Mouse (Mus musculus) midbrain, embryonic 14.5 days (tissue): ENCODE measurements around the gene Tenm3. TPM values are rescaled to one million over a fixed set of nuclear protein-coding genes. Genes with fewer than 3 reads are reported as not detected.

Experiments used
- ATAC-seq: fragments of 200-750 bp; cut with Nextera tagmentation; 2 replicates; pipeline ENCODE4 v1.8.0; 2017; ENCODE audit warnings: moderate number of reproducible peaks, moderate library complexity; ENCODE audit not compliant: low FRiP score, low TSS enrichment
- DNase-seq: peaks from one replicate; pipeline ENCODE4 v3.0.0-alpha.2; 2015
- H3K27ac ChIP-seq: fragments of 300-500 bp; sonication (generic); replicated peaks from 2 replicates; pipeline ENCODE4 v1.5.1; 2014; ENCODE audit warnings: mild to moderate bottlenecking, low read depth, low read length, moderate library complexity
- H3K27me3 ChIP-seq: fragments of 300-500 bp; sonication (generic); 2 replicates; pipeline ENCODE4 v1.6.1; 2014; ENCODE audit warnings: low read length, control low read depth, mixed read lengths; ENCODE audit not compliant: control insufficient read depth, insufficient read depth
- H3K36me3 ChIP-seq: fragments of 300-500 bp; sonication (generic); 2 replicates; pipeline ENCODE4 v1.6.1; 2014; ENCODE audit warnings: low read length, control low read depth; ENCODE audit not compliant: control insufficient read depth, insufficient read depth
- H3K4me1 ChIP-seq: fragments of 300-500 bp; sonication (generic); 2 replicates; pipeline ENCODE4 v1.6.1; 2014; ENCODE audit warnings: mild to moderate bottlenecking, antibody characterized with exemption, low read length, control low read depth; ENCODE audit not compliant: control insufficient read depth, insufficient read depth
- H3K4me2 ChIP-seq: fragments of 300-500 bp; sonication (generic); 2 replicates; pipeline ENCODE4 v1.6.1; 2014; ENCODE audit warnings: mild to moderate bottlenecking, low read length, moderate library complexity
- H3K4me3 ChIP-seq: fragments of 300-500 bp; sonication (generic); replicated peaks from 2 replicates; pipeline ENCODE4 v1.5.1; 2014; ENCODE audit warnings: low read depth, low read length
- H3K9ac ChIP-seq: fragments of 300-500 bp; sonication (generic); replicated peaks from 2 replicates; pipeline ENCODE4 v1.6.1; 2014; ENCODE audit warnings: mild to moderate bottlenecking, low read length, moderate library complexity
- H3K9me3 ChIP-seq: fragments of 300-500 bp; sonication (generic); 2 replicates; pipeline ENCODE4 v1.6.1; 2016; ENCODE audit warnings: low read length, control low read depth, mixed read lengths; ENCODE audit not compliant: control insufficient read depth
- WGBS: fragments of 180-500 bp; shearing (Covaris S2); extraction: QIAGEN DNeasy Blood & Tissue Kit; methylation state at CpG from one replicate; pipeline ENCODE4 v1.1.7; 2014; 5-methylcytosine and 5-hydroxymethylcytosine counted together
- polyA plus RNA-seq: library from polyadenylated mRNA; unstranded; fragments of >200 nt; fragmentation: Nextera tagmentation; extraction: Ambion mirVana; gene quantifications from 2 replicates; pipeline ENCODE4 v1.2.1, GENCODE M21; 2014

The Tenm3 gene
- polyA plus RNA-seq, 1 experiment from 2014 or later: 61.6 TPM

GRCm38 (mm10) chr8:48844961-48845360, 1.2 kb upstream of the Tenm3 start:
- ATAC-seq (no peak), DNase-seq (no peak)
- peaks cover 20% of the 10 kb centered on the region for H3K4me1 ChIP-seq
- H3K36me3 ChIP-seq: no peaks in the 10 kb centered on the region
- H3K4me2 ChIP-seq: peak overlapping the region; percentile 93
- peaks cover 22% of the 10 kb centered on the region; the same call in 1 of the 2 replicates for H3K27me3 ChIP-seq
- H3K27ac ChIP-seq: peak overlapping the region; percentile 92
- no peaks in the 10 kb centered on the region for H3K9me3 ChIP-seq
- H3K9ac ChIP-seq: peak overlapping the region; percentile 77; the same call in 1 of the 2 replicates
- H3K4me3 ChIP-seq: peak overlapping the region; percentile 77
- 5% methylated on average over 12 of the region's 12 CpGs for WGBS

GRCm38 (mm10) chr8:48844370-48844905, 687 bp upstream of the Tenm3 start:
- H3K36me3 ChIP-seq: no peaks in the 10 kb centered on the region
- peak overlapping the region; percentile 77 for H3K9ac ChIP-seq
- ATAC-seq: no peak
- H3K4me2 ChIP-seq: peak overlapping the region; percentile 93
- H3K4me1 ChIP-seq: peaks cover 20% of the 10 kb centered on the region
- peak overlapping the region; percentile 92 for H3K27ac ChIP-seq
- under 1% methylated on average over 14 of the region's 14 CpGs for WGBS
- peaks cover 22% of the 10 kb centered on the region; the same call in 1 of the 2 replicates for H3K27me3 ChIP-seq
- peak; percentile 35 for DNase-seq
- H3K4me3 ChIP-seq: peak overlapping the region; percentile 77
- H3K9me3 ChIP-seq: no peaks in the 10 kb centered on the region

- Histone ChIP-seq H3K4me1 (peaks cover 20% of the 10 kb centered on the region), H3K36me3 (no peaks in the 10 kb centered on the region), H3K27ac (peak overlapping the region; percentile 92), H3K27me3 (peaks cover 22% of the 10 kb centered on the region; the same call in 1 of the 2 replicates), H3K4me2 (peak overlapping the region; percentile 93), H3K9ac (peak overlapping the region; percentile 77), H3K4me3 (peak overlapping the region; percentile 77), H3K9me3 (no peaks in the 10 kb centered on the region)
- ATAC-seq (peak; percentile 83), DNase-seq (peak; percentile 85)
- WGBS: 1% methylated on average over 80 of the region's 93 CpGs
Observed at GRCm38 (mm10) chr8:48842991-48843930, 490 bp downstream of the Tenm3 start.

GRCm38 (mm10) chr8:48842516-48842990, 1.2 kb downstream of the Tenm3 start:
- Histone ChIP-seq H3K4me3 (peak overlapping the region; percentile 77), H3K9me3 (no peaks in the 10 kb centered on the region), H3K27me3 (peaks cover 22% of the 10 kb centered on the region; the same call in 1 of the 2 replicates), H3K4me2 (peak overlapping the region; percentile 93), H3K9ac (peak overlapping the region; percentile 77), H3K27ac (peak overlapping the region; percentile 92), H3K36me3 (no peaks in the 10 kb centered on the region), H3K4me1 (peaks cover 20% of the 10 kb centered on the region)
- WGBS: 2% methylated on average over 11 of the region's 11 CpGs
- DNase-seq (peak; percentile 47), ATAC-seq (peak; percentile 14; the same call in 1 of the 2 replicates)

- WGBS: 5% methylated on average over 4 of the region's 4 CpGs
- Histone ChIP-seq H3K4me2 (peak overlapping the region; percentile 93), H3K9ac (peak overlapping the region; percentile 77; the same call in 1 of the 2 replicates), H3K4me1 (peaks cover 16% of the 10 kb centered on the region), H3K9me3 (no peaks in the 10 kb centered on the region), H3K4me3 (peak overlapping the region; percentile 77), H3K36me3 (no peaks in the 10 kb centered on the region), H3K27me3 (peaks cover 18% of the 10 kb centered on the region; the same call in 1 of the 2 replicates), H3K27ac (peak overlapping the region; percentile 92)
- DNase-seq (peak; percentile 36), ATAC-seq (no peak)
Observed at GRCm38 (mm10) chr8:48842035-48842434, 1.7 kb downstream of the Tenm3 start.

- no peak for DNase-seq
- WGBS: 71% methylated on average over 2 of the region's 2 CpGs
- Histone ChIP-seq H3K9ac (no peak overlapping the region), H3K36me3 (no peaks in the 10 kb centered on the region), H3K27ac (no peak overlapping the region), H3K4me1 (peaks cover 4% of the 10 kb centered on the region; the same call in 1 of the 2 replicates), H3K9me3 (no peaks in the 10 kb centered on the region), H3K4me3 (no peak overlapping the region), H3K27me3 (no peaks in the 10 kb centered on the region), H3K4me2 (peak overlapping the region; percentile 24; the same call in 1 of the 2 replicates)
- ATAC-seq: no peak
Observed at GRCm38 (mm10) chr8:48835745-48836144, 8.0 kb downstream of the Tenm3 start.

- no peak overlapping the region for H3K4me2 ChIP-seq
- H3K27ac ChIP-seq: no peak overlapping the region
- H3K4me1 ChIP-seq: no peaks in the 10 kb centered on the region
- no peaks in the 10 kb centered on the region for H3K27me3 ChIP-seq
- no peak for DNase-seq
- no peak overlapping the region for H3K4me3 ChIP-seq
- H3K9me3 ChIP-seq: no peaks in the 10 kb centered on the region
- WGBS: 67% methylated on average over 9 of the region's 9 CpGs
- ATAC-seq: no peak
- no peaks in the 10 kb centered on the region for H3K36me3 ChIP-seq
- no peak overlapping the region for H3K9ac ChIP-seq
Observed at GRCm38 (mm10) chr8:48827454-48827853, 16.3 kb downstream of the Tenm3 start.

GRCm38 (mm10) chr8:48825666-48826065, 18.1 kb downstream of the Tenm3 start:
- H3K27me3 ChIP-seq: no peaks in the 10 kb centered on the region
- H3K4me1 ChIP-seq: no peaks in the 10 kb centered on the region
- 93% methylated on average over 7 of the region's 7 CpGs for WGBS
- H3K4me2 ChIP-seq: no peak overlapping the region
- no peak overlapping the region for H3K9ac ChIP-seq
- H3K9me3 ChIP-seq: no peaks in the 10 kb centered on the region
- H3K27ac ChIP-seq: no peak overlapping the region
- H3K4me3 ChIP-seq: no peak overlapping the region
- no peak for DNase-seq
- no peaks in the 10 kb centered on the region for H3K36me3 ChIP-seq
- ATAC-seq: no peak
